Mouse (Mus musculus): ENCODE data around the gene Mvb12a.
A peak's percentile ranks its signal among the peaks of the same experiment; 100 is the strongest.

DNA sequence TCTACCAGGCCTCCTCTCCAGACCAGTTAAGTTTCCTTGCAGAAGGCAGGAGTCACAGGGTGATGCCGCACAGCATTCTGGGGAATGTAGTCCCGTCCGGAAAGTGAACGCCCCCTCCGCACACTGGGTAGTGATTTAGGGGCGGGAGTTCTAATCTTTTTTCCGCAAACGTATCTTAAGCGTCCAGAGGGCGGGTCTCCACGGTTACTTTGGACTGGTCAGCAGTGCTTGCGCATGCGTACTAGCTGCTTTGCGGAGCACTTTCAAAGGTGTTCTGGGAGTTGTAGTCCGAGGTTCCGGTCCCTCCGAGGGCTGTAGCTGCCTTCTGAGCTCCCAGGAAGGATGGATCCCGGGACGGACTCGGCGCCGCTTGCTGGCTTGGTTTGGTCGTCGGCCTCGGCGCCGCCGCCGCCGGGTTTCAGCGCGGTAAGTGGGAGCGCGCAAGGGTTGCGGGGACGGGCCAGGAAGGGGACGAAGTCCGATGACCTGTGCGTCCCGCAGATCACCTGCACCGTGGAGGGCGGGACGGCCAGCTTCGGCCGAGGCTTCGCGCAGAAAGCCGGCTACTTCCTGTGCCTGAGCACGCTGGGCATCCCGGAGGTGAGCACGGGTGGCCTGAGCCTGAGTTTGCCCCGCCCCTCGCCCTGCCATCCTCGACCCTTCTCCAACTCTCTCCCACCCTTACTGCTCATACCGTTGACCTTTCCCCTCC, at the start of gene Mvb12a:
- TF ChIP-seq CTCF (IDR thresholded peaks at IDR 0.05; ENCODE audit: extremely low read depth, insufficient read length, insufficient replicate concordance, low read depth, low read length) (no peak), POLR2A (IDR thresholded peaks at IDR 0.05; ENCODE audit: low read depth, low read length) (peak; percentile 65; the same call in 1 of the 2 replicates)
